Mouse (Mus musculus) hindbrain, embryonic 10.5 days (tissue): Measurements from ENCODE around the gene Cdh13. TPM values are rescaled to one million over a fixed set of nuclear protein-coding genes. Genes with fewer than 3 reads are reported as not detected.

Experiments
- DNase-seq: peaks from one replicate; pipeline ENCODE4 v3.0.0-alpha.2; 2017; ENCODE audit warnings: low spot score
- H3K27ac ChIP-seq: fragments of 300-500 bp; sonication (generic); 2 replicates; pipeline ENCODE4 v1.5.1; 2016; ENCODE audit warnings: mild to moderate bottlenecking, moderate library complexity
- H3K27me3 ChIP-seq: fragments of 300-500 bp; sonication (generic); 2 replicates; pipeline ENCODE4 v1.6.1; 2016; ENCODE audit warnings: mild to moderate bottlenecking; ENCODE audit not compliant: poor library complexity, insufficient read depth, severe bottlenecking
- H3K36me3 ChIP-seq: fragments of 300-500 bp; sonication (generic); 2 replicates; pipeline ENCODE4 v1.6.1; 2016; ENCODE audit warnings: mild to moderate bottlenecking, moderate library complexity
- H3K4me1 ChIP-seq: fragments of 300-500 bp; sonication (generic); replicated peaks from 2 replicates; pipeline ENCODE4 v1.6.1; 2016; ENCODE audit warnings: mild to moderate bottlenecking
- H3K4me3 ChIP-seq: fragments of 300-500 bp; sonication (generic); 2 replicates; pipeline ENCODE4 v1.5.1; 2016; ENCODE audit warnings: mild to moderate bottlenecking, moderate library complexity
- H3K9me3 ChIP-seq: fragments of 300-500 bp; sonication (generic); 2 replicates; pipeline ENCODE4 v1.6.1; 2016; ENCODE audit warnings: mild to moderate bottlenecking, moderate library complexity
- WGBS: fragments of 180-500 bp; shearing (Covaris S2); methylation state at CpG from one replicate; pipeline ENCODE4 v1.1.7; 2016; 5-methylcytosine and 5-hydroxymethylcytosine counted together
- polyA plus RNA-seq: library from polyadenylated mRNA; unstranded; fragments of >200 nt; fragmentation: Nextera tagmentation; extraction: Ambion mirVana; gene quantifications from 2 replicates; pipeline ENCODE4 v1.2.1, GENCODE M21; 2016

Gene Cdh13
- 5.2 and 8.5 TPM in 2 replicates for polyA plus RNA-seq

DNA sequence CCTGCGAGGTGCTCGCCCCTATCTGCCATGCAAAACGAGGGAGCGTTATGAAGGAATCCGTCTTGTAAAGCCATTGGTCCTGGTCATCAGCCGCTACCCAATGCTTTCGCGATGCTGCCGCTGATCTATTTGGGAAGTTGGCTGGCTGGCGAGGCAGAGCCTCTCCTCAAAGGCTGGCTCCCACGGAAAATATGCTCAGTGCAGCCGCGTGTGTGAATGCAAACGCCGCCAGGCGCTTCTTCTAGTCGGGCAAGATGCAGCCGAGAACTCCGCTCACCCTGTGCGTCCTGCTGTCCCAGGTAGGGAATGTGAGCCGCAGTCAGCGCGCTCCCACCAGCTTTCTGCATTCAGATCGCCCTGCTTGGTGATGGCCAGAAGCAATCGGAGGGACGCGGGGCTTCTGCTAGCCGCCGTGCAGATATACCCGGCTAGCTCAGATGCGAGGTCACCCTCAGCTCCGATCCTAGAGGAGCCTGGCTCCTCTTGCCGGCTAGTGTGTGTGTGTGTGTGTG lies at the start of gene Cdh13:
Gene Cdh13 (plus strand): TSS at position 134 of the 512 bp plus-strand sequence.
- H3K27ac ChIP-seq, result peak within 1 kb of the TSS; percentile 90
- no peak for DNase-seq
- H3K4me3 ChIP-seq, result peak within 1 kb of the TSS; percentile 68
- H3K9me3 ChIP-seq, result no peaks in the 10 kb centered on the region
- peaks cover 54% of the 10 kb centered on the region for H3K27me3 ChIP-seq
- H3K36me3 ChIP-seq, result no peaks in the 10 kb centered on the region
- under 1% methylated on average over 33 of the region's 33 CpGs for WGBS
- peaks cover 37% of the 10 kb centered on the region for H3K4me1 ChIP-seq

DNA sequence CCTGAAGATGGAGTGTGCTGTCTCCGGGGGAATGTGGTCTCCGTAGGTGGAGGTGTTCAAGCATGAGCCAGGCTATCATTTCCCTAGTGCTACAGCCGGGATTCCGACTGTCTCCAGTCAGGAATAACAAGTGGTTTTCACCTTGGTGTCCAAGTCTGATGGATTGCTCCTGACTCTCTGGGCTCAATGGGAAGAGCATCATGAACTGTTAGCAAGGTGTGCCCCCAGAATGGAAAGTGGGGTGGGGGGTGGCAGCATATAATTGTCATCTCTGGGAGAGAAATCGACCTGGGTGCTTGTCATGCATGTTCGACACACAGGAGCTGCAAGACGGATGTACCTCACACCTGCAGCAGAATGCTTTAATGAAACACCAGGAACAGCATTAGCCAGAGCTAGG lies 47.9 kb upstream of the Cdh13 start:
- no peaks in the 10 kb centered on the region for H3K4me1 ChIP-seq
- DNase-seq, result no peak
- no peaks in the 10 kb centered on the region for H3K9me3 ChIP-seq
- 89% methylated on average over 7 of the region's 7 CpGs for WGBS
- no peaks in the 10 kb centered on the region for H3K27me3 ChIP-seq
- H3K36me3 ChIP-seq, result no peaks in the 10 kb centered on the region
- no peak overlapping the region for H3K27ac ChIP-seq
- no peak overlapping the region for H3K4me3 ChIP-seq

GRCm38 (mm10) chr8:118237150-118237620 lies 46.3 kb upstream of the Cdh13 start:
- no peak for DNase-seq
- H3K27ac ChIP-seq, result no peak overlapping the region
- WGBS, result 74% methylated on average over 11 of the region's 11 CpGs
- H3K4me3 ChIP-seq, result no peak overlapping the region
- no peaks in the 10 kb centered on the region for H3K9me3 ChIP-seq
- H3K4me1 ChIP-seq, result no peaks in the 10 kb centered on the region
- no peaks in the 10 kb centered on the region for H3K36me3 ChIP-seq
- H3K27me3 ChIP-seq, result no peaks in the 10 kb centered on the region

DNA sequence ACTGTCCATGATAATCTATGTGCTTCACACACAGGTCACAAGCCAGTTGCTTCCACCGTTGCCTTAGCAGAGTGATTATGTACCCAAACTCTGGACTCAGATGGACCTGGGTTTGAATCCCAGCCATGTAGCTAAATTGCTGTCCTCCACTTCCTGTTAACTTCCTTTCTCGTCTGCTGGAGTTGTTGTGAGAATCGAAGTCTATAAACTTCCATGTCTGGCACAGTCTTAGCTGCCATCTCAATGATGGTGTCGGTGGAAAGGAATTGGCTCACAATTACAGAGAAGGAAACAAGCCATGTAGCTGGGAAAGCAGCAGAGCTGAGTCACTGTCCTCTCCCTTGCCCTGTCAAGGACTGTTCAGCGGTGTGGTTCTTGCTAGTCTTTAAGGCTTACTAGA lies 45.4 kb upstream of the Cdh13 start:
- DNase-seq, result no peak
- H3K4me3 ChIP-seq, result no peak overlapping the region

GRCm38 (mm10) chr8:118239186-118239585 lies 44.3 kb upstream of the Cdh13 start:
- no peak for DNase-seq
- Histone ChIP-seq H3K4me3 (no peak overlapping the region), H3K36me3 (no peaks in the 10 kb centered on the region), H3K27ac (no peak overlapping the region), H3K4me1 (no peaks in the 10 kb centered on the region), H3K27me3 (no peaks in the 10 kb centered on the region), H3K9me3 (no peaks in the 10 kb centered on the region)
- WGBS, result 83% methylated on average over 1 of the region's 1 CpGs

More for the DNA sequence above, 45.4 kb upstream of the Cdh13 start:
- no peak overlapping the region for H3K27ac ChIP-seq
- H3K36me3 ChIP-seq, result no peaks in the 10 kb centered on the region
- H3K4me1 ChIP-seq, result no peaks in the 10 kb centered on the region
- no peaks in the 10 kb centered on the region for H3K9me3 ChIP-seq
- no peaks in the 10 kb centered on the region for H3K27me3 ChIP-seq
- WGBS, result 92% methylated on average over 5 of the region's 5 CpGs

GRCm38 (mm10) chr8:118249319-118249718 lies 34.2 kb upstream of the Cdh13 start:
- Histone ChIP-seq H3K4me3 (no peak overlapping the region), H3K36me3 (no peaks in the 10 kb centered on the region), H3K27me3 (no peaks in the 10 kb centered on the region), H3K9me3 (no peaks in the 10 kb centered on the region), H3K27ac (no peak overlapping the region), H3K4me1 (no peaks in the 10 kb centered on the region)
- 87% methylated on average over 5 of the region's 5 CpGs for WGBS
- DNase-seq, result no peak

DNA sequence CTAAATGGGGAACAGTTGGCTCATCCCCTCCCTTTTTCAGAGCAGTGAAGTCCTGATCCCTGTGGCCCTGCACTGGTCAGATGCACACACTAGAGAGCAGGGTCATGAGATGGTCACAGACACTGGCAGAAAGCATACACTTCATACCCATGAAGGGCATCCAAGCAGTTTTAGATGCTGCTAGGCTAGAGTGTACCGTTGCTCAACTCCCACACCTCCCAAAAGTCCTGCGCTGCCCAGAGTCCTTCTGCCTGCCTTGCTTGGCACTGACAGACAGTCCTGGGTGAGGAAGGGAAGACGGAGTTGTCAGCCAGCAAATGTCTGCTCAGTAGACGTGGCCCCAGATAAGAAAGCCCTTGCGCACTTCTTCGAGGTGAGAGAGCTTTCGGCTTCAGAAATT lies 33.6 kb upstream of the Cdh13 start:
- H3K27ac ChIP-seq, result no peak overlapping the region
- no peaks in the 10 kb centered on the region for H3K27me3 ChIP-seq
- WGBS, result 89% methylated on average over 7 of the region's 7 CpGs
- no peak for DNase-seq
- no peaks in the 10 kb centered on the region for H3K4me1 ChIP-seq
- H3K36me3 ChIP-seq, result no peaks in the 10 kb centered on the region
- H3K4me3 ChIP-seq, result no peak overlapping the region
- H3K9me3 ChIP-seq, result no peaks in the 10 kb centered on the region

DNA sequence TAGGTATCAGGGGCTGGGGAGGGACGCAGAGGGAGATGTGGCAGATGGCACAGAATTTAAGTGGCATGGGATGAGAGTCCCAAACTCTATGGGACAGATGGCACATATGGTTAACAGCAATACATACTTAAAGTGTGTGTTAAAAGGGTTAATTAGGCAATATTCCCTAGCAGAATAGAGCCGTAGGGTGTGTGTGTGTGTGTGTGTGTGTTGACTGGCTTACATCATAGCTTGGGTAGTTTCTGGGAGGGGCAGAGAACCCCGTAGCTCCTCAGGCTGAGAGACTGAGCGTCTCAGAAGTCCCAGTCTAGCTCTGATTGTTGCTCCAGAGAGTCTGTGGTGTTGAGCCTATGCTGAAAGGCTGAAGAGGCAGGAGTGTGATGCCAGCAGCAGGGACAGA lies 20.4 kb upstream of the Cdh13 start:
- Histone ChIP-seq H3K36me3 (no peaks in the 10 kb centered on the region), H3K4me1 (no peaks in the 10 kb centered on the region), H3K27ac (no peak overlapping the region), H3K9me3 (no peaks in the 10 kb centered on the region), H3K4me3 (no peak overlapping the region), H3K27me3 (no peaks in the 10 kb centered on the region)
- no peak for DNase-seq
- 77% methylated on average over 4 of the region's 4 CpGs for WGBS

DNA sequence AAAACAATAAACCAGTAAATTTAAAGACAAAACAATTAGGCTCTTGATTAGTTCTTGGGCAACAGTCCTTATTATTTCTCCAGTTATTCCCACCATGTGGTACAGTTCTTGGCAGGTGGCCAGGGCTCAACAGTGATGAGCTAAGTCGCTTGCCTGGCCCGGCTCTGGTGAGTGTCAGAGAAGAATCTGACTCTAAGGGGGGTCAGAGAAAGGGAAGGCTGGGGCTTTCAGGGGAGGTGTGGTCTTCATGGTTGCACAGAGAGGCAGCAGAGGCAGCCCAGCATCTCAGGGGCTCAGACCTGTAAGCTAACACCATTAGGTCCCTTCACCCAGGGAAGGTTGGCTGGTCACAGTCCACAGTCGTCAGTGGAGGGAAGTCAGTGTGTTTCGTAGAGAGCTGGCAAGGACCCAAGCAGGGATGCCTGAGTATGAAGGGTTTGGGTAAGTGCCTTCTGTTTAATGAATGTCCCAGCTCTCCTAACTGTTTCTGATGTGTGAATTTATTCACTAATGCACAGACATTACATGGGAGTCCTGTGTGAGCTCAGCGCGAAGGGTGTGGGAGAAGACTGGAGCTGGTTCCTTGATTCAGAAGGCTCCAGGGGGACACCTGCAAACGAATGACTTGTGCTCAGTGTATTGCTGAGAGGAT lies 12.7 kb upstream of the Cdh13 start:
- 70% methylated on average over 7 of the region's 7 CpGs for WGBS
- H3K36me3 ChIP-seq, result no peaks in the 10 kb centered on the region
- H3K27me3 ChIP-seq, result no peaks in the 10 kb centered on the region
- no peaks in the 10 kb centered on the region for H3K9me3 ChIP-seq
- DNase-seq, result no peak
- no peak overlapping the region for H3K27ac ChIP-seq
- no peak overlapping the region for H3K4me3 ChIP-seq
- H3K4me1 ChIP-seq, result peaks cover 9% of the 10 kb centered on the region; the same call in 1 of the 2 replicates

DNA sequence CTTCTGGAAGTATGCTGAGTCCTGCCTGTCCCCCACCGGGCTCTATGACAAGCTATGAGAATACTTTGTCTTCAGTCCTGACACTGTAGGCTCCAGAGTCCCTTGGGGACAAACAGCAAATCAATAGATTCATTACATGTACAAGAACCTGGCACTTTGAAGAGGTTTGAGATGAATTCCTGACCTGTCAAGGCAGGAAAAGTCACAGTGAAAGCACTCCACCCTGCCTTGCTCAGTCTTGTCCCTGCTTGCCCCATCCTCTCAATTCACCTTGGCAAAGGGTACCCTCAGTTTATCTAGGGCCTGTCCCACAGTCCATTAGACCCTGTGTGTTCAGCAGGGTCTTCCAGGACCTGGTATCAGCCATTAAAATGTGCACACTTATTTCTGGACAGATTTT lies 11.0 kb upstream of the Cdh13 start:
- no peak for DNase-seq
- H3K27ac ChIP-seq, result no peak overlapping the region
- H3K27me3 ChIP-seq, result no peaks in the 10 kb centered on the region
- 85% methylated on average over 1 of the region's 1 CpGs for WGBS
- H3K4me3 ChIP-seq, result no peak overlapping the region
- H3K36me3 ChIP-seq, result no peaks in the 10 kb centered on the region
- peaks cover 9% of the 10 kb centered on the region; the same call in 1 of the 2 replicates for H3K4me1 ChIP-seq
- H3K9me3 ChIP-seq, result no peaks in the 10 kb centered on the region

DNA sequence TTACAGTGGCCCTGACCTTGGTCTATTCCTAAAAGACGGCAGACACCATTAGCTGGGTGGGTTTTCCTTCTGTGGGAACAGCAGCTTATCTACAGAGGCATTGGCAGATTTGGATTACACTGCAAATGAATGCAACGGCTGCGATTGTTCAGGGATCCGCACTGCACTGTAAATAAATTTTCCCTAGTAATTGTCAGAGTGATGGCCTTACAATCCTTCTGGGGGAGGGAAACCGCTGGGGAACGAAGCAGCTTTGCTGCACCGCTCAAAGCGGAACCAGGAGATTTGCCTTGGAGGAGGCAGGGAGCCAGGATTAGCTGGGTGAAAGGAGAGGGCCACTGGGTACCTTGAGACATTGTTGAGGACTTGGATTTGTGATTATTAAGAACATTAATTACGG lies 9.3 kb upstream of the Cdh13 start:
- 89% methylated on average over 9 of the region's 9 CpGs for WGBS
- DNase-seq, result no peak
- no peak overlapping the region for H3K27ac ChIP-seq

DNA sequence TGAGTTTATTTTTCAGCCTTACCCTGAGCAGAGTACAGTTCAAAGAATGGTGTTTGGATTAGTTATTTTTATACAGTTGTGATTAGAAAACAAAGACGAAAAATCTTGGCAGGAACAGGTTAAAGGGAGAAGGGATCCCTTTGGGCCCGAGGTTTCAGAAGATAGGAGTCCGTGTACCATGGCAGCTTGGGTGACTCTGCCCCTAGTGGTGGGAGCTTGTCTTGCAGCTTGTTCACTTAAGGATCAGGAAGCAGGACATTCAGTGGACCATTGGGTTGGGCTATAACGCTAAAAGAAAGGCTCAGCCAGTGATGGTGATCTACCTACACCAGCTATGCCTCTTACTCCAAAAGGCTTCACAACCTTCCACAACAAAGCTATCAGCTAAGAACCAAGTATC lies 8.8 kb upstream of the Cdh13 start:
- no peaks in the 10 kb centered on the region for H3K9me3 ChIP-seq
- 22% methylated on average over 4 of the region's 4 CpGs for WGBS
- peaks cover 9% of the 10 kb centered on the region; the same call in 1 of the 2 replicates for H3K4me1 ChIP-seq
- no peak overlapping the region for H3K27ac ChIP-seq
- H3K36me3 ChIP-seq, result no peaks in the 10 kb centered on the region
- no peaks in the 10 kb centered on the region for H3K27me3 ChIP-seq
- peak; percentile 81 for DNase-seq
- no peak overlapping the region for H3K4me3 ChIP-seq

More for the DNA sequence above, 9.3 kb upstream of the Cdh13 start:
- Histone ChIP-seq H3K36me3 (no peaks in the 10 kb centered on the region), H3K9me3 (no peaks in the 10 kb centered on the region), H3K27me3 (no peaks in the 10 kb centered on the region), H3K4me1 (peaks cover 9% of the 10 kb centered on the region; the same call in 1 of the 2 replicates), H3K4me3 (no peak overlapping the region)

DNA sequence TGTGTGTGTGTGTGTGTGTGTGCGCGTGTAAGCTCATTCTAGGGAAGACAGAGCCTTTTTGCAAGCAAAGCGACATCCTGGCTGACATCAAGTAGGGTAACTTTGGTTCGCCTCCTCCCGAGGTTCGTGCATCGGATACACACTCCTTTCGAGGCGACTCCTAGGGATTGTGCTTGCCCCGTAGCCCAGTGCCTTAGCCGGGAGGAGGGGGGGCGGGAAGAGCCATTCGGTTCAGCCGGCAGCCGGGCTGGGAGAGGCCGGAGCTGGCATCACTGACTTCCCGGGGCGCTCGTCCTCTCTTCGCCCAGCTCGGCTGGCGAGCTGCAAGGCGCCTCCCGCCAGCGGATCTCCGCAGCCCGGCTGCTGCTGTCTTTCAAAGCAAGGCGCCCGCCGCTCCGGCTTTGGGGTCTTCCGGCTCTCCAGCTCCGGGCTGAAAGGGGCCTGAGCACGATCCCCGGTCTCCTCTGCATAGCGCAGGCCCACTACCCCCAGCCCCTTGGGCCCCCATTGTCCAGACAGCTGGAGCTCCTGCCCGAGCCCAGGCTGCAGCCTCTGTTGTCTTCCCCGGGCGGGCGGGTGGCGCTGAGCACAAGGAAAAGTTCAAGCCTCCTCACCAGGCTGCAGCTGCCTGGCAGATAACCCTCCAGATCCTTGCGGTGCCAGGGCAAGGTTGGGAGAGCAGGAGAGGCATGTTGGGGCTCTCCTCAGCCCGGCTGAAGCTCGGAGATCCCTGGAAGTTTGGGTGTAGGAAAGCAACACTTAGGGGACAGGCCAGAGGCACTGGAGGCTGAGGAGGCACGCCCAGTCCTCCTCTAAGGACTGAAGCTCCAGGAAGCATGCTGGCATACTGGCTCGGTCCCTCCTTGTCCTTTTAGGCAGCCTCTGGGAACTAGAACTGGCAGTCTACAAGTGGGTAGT lies 838 bp downstream of the Cdh13 start:
- peak overlapping the region; percentile 68 for H3K4me3 ChIP-seq
- peaks cover 37% of the 10 kb centered on the region for H3K4me1 ChIP-seq
- H3K36me3 ChIP-seq, result no peaks in the 10 kb centered on the region
- H3K27ac ChIP-seq, result peak overlapping the region; percentile 90
- peak; percentile 76 for DNase-seq
- H3K9me3 ChIP-seq, result no peaks in the 10 kb centered on the region
- under 1% methylated on average over 46 of the region's 46 CpGs for WGBS
- peaks cover 54% of the 10 kb centered on the region for H3K27me3 ChIP-seq
